Mouse (Mus musculus): ENCODE results near the gene F12. TPM values are rescaled to one million over a fixed set of nuclear protein-coding genes. Genes with fewer than 3 reads are reported as not detected.

The F12 gene
- total RNA-seq, 2 experiments from 2014 or later = 0.35 to 0.47 TPM

GRCm38 (mm10) chr13:55378907-55379580, 47.5 kb downstream of the F12 start:
- DNase-seq (ENCODE audit: extremely low spot score in 1 of 2, low spot score in 1 of 2) = no peak

- DNase-seq (ENCODE audit: extremely low spot score in 1 of 2, low spot score in 1 of 2) = no peak
Observed at GRCm38 (mm10) chr13:55375877-55376276, 50.7 kb downstream of the F12 start.

GRCm38 (mm10) chr13:55374206-55374924, 52.2 kb downstream of the F12 start:
- no peak for DNase-seq (ENCODE audit: extremely low spot score in 1 of 2, low spot score in 1 of 2)

- DNase-seq (ENCODE audit: extremely low spot score in 1 of 2, low spot score in 1 of 2) = no peak
Observed at GRCm38 (mm10) chr13:55371740-55372139, 54.9 kb downstream of the F12 start.

GRCm38 (mm10) chr13:55371007-55371681, 55.4 kb downstream of the F12 start:
- no peak for DNase-seq (ENCODE audit: extremely low spot score in 1 of 2, low spot score in 1 of 2)

GRCm38 (mm10) chr13:55370234-55370633, 56.4 kb downstream of the F12 start:
- no peak for DNase-seq (ENCODE audit: extremely low spot score in 1 of 2, low spot score in 1 of 2)

- peak in 1 of 2 experiments; percentile 34 for DNase-seq (ENCODE audit: extremely low spot score in 1 of 2, low spot score in 1 of 2)
Observed at GRCm38 (mm10) chr13:55369531-55370114, 57.0 kb downstream of the F12 start, which contains the start of gene Rgs14. Gene Rgs14 (plus strand): TSS chr13:55369732.

- DNase-seq (ENCODE audit: extremely low spot score in 1 of 2, low spot score in 1 of 2) = no peak
Observed at GRCm38 (mm10) chr13:55368401-55368800, 58.2 kb downstream of the F12 start.

Small RNAs within 50 kb of the gene (microRNA-seq; reads per million reads assigned to microRNA genes)
- 4.0 to 5.0 reads per million in 2 experiments for gene Mir6943

Other genes starting within 250 kb of the F12 start
- 100 to 1,000 TPM; 117 to 140 TPM for gene Nsd1, start 217.0 kb downstream of the F12 start, total RNA-seq (2021)
- 100 to 1,000 TPM; 139 to 165 TPM for gene Prelid1, start 106.3 kb downstream of the F12 start, total RNA-seq (2021)
- 10 to 100 TPM; 74.0 to 83.3 TPM for gene Rab24, start 104.8 kb downstream of the F12 start, total RNA-seq (2021)
- gene Mxd3, start 97.0 kb downstream of the F12 start, total RNA-seq (2021) = 1 to 10 TPM; 1.2 to 2.4 TPM
- 10 to 100 TPM; 58.4 to 61.0 TPM for gene Lman2, start 64.0 kb downstream of the F12 start, total RNA-seq (2021)
- gene Rgs14, start 57.1 kb downstream of the F12 start, total RNA-seq (2021) = 10 to 100 TPM; 94.5 to 98.2 TPM
- not detected for gene Slc34a1, start 28.6 kb downstream of the F12 start, total RNA-seq (2021)
- gene Pfn3, start 11.6 kb downstream of the F12 start, total RNA-seq (2021) = not detected
- gene Grk6, start 18.3 kb upstream of the F12 start, total RNA-seq (2021) = 10 to 100 TPM; 66.7 to 74.7 TPM
- gene Prr7, start 37.5 kb upstream of the F12 start, total RNA-seq (2021) = 10 to 100 TPM; 96.9 to 97.3 TPM
- 100 to 1,000 TPM; 356 to 398 TPM for gene Dbn1, start 61.3 kb upstream of the F12 start, total RNA-seq (2021)
- gene Pdlim7, start 86.9 kb upstream of the F12 start, total RNA-seq (2021) = 10 to 100 TPM; 86.6 to 97.7 TPM
- 1 to 10 TPM; 9.6 to 9.7 TPM for gene Dok3, start 102.5 kb upstream of the F12 start, total RNA-seq (2021)
- gene Ddx41, start 109.9 kb upstream of the F12 start, total RNA-seq (2021) = 10 to 100 TPM; 50.7 to 57.2 TPM
- gene Fam193b, start 144.3 kb upstream of the F12 start, total RNA-seq (2021) = 10 to 100 TPM; 66.4 to 87.5 TPM
- 100 to 1,000 TPM; 132 to 143 TPM for gene Tmed9, start 146.9 kb upstream of the F12 start, total RNA-seq (2021)
- 10 to 100 TPM; 26.0 to 26.7 TPM for gene B4galt7, start 173.1 kb upstream of the F12 start, total RNA-seq (2021)
- gene Caml, start 196.2 kb upstream of the F12 start, total RNA-seq (2021) = 10 to 100 TPM; 47.9 to 49.0 TPM
- gene Ddx46, start 208.2 kb upstream of the F12 start, total RNA-seq (2021) = 10 to 100 TPM; 41.6 to 55.5 TPM